Mouse (Mus musculus) ES-E14 (cell line): ENCODE results near the gene Chrnb1.

Experiments used
- CHD2 ChIP-seq: IDR thresholded peaks from 2 replicates; pipeline ENCODE4 v1.6.1; 2014; ENCODE audit warnings: mild to moderate bottlenecking, low read depth, low read length, inconsistent platforms
- MAFK ChIP-seq: IDR thresholded peaks from 2 replicates; pipeline ENCODE4 v1.6.1; 2014; ENCODE audit warnings: mild to moderate bottlenecking, low read depth, low read length, inconsistent platforms; ENCODE audit not compliant: insufficient read depth
- ZC3H11A ChIP-seq: IDR thresholded peaks from 2 replicates; pipeline ENCODE4 v1.6.1; 2012; ENCODE audit warnings: low read depth, mild to moderate bottlenecking, inconsistent platforms, low read length, borderline replicate concordance
- ZNF384 ChIP-seq: IDR thresholded peaks from 2 replicates; pipeline ENCODE4 v1.6.1; 2012; ENCODE audit warnings: low read depth, low read length, inconsistent platforms

DNA sequence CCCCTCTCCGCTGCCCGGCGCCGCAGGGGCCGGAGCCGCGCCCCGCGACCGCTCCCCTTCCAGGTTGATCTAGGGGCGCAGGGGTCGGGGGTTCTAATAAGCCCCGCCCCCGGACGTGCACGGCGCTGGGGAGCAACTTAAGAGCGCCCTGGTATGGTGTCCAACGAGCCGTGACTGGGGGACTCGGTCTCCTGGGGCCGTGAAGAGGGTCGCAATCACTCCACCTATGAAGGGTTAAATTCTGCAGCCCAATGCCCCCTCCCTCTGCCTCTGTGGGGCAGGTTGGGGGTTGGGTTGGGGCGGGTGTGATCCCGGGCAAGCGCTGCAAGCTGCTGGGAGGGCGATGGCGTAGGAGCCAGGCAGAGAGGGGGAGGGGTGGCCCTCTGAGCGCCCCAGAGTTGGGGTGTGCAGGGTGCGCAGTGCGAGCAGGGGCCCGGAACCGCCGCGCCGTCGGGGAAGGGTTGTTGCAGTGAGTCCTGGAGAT, 29.6 kb downstream of the Chrnb1 start:
- no peak for TF ChIP-seq CHD2
- no peak for TF ChIP-seq MAFK
- TF ChIP-seq ZNF384 = no peak
- no peak for TF ChIP-seq ZC3H11A
